Mouse (Mus musculus) splenic B cell, adult 2 months (primary cell): Measurements from ENCODE around the gene Adgra3.

Experiments
- DNase-seq: peaks from one replicate; pipeline ENCODE4 v3.0.0-alpha.2; 2011; ENCODE audit warnings: low read depth, low spot score
- H3K27me3 ChIP-seq: 2 replicates; pipeline ENCODE4 v1.6.1; 2012; ENCODE audit warnings: mild to moderate bottlenecking, low read length, moderate library complexity, mixed read lengths; ENCODE audit not compliant: control insufficient read depth, poor library complexity, insufficient read depth, severe bottlenecking
- H3K36me3 ChIP-seq: 2 replicates; pipeline ENCODE4 v1.6.1; 2012; ENCODE audit warnings: mild to moderate bottlenecking, low read length, moderate library complexity, mixed read lengths; ENCODE audit not compliant: control insufficient read depth, poor library complexity, insufficient read depth, severe bottlenecking

Adgra3 gene

GRCm38 (mm10) chr5:50042274-50042943 lies 16.4 kb downstream of the Adgra3 start:
- H3K36me3 ChIP-seq = no peaks in the 10 kb centered on the region
- no peaks in the 10 kb centered on the region for H3K27me3 ChIP-seq
- no peak for DNase-seq

GRCm38 (mm10) chr5:50039521-50039920 lies 19.3 kb downstream of the Adgra3 start:
- Histone ChIP-seq H3K36me3 (no peaks in the 10 kb centered on the region), H3K27me3 (no peaks in the 10 kb centered on the region)
- no peak for DNase-seq

GRCm38 (mm10) chr5:50037666-50038065 lies 21.1 kb downstream of the Adgra3 start:
- DNase-seq = no peak
- H3K27me3 ChIP-seq = no peaks in the 10 kb centered on the region
- no peaks in the 10 kb centered on the region for H3K36me3 ChIP-seq

- no peak for DNase-seq
- Histone ChIP-seq H3K36me3 (no peaks in the 10 kb centered on the region), H3K27me3 (no peaks in the 10 kb centered on the region)
Measured at GRCm38 (mm10) chr5:50034900-50035514, 23.8 kb downstream of the Adgra3 start.

GRCm38 (mm10) chr5:50034231-50034630 lies 24.6 kb downstream of the Adgra3 start:
- DNase-seq = no peak
- no peaks in the 10 kb centered on the region for H3K27me3 ChIP-seq
- H3K36me3 ChIP-seq = no peaks in the 10 kb centered on the region

GRCm38 (mm10) chr5:50033660-50034059 lies 25.1 kb downstream of the Adgra3 start:
- H3K36me3 ChIP-seq = no peaks in the 10 kb centered on the region
- DNase-seq = no peak
- H3K27me3 ChIP-seq = no peaks in the 10 kb centered on the region

GRCm38 (mm10) chr5:50032332-50032731 lies 26.5 kb downstream of the Adgra3 start:
- no peak for DNase-seq
- no peaks in the 10 kb centered on the region for H3K27me3 ChIP-seq

DNA sequence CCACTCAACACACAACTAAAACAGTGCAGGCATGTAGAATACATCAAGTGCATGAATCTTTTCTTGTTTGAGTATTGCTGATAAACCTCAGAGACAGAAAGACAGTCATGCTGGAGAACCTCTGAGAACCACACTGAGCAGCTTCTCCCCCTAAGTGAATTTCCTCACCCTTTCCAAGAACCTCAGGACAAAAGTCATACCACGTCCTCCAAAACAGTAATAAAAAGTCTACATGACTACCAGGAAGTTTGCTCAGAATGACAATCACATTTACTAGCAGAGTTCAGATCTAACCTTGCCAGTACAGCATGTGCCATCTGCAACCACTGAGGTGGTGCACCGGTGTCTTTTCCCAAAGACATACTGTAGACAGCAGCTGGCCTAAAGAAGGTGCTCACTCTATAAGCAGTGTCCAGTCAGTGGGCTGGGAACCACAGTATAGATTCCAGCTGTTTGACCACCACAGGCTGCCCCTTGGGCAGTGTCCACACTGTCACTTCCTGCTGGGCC lies 27.0 kb downstream of the Adgra3 start:
- Histone ChIP-seq H3K27me3 (no peaks in the 10 kb centered on the region), H3K36me3 (no peaks in the 10 kb centered on the region)
- DNase-seq = no peak

More at GRCm38 (mm10) chr5:50032332-50032731, 26.5 kb downstream of the Adgra3 start:
- H3K36me3 ChIP-seq = no peaks in the 10 kb centered on the region

DNA sequence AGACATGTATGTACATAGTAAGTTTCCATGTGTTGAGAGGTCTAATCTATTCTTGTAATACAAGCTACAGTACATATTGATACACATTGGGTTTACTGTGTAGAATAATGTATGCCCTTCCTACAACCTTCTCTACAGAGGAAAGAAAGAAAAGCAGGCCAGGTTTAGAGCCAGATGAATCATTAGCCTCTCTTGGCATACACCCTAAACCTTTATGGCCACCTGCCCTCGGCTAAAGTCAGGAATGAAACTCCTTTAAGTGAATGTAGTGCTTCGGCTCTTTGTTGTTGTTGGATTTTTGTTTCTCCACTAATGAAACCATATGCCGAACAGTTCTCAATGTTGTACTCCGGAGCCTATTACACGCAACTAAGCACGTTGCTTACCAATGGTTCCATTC lies 27.5 kb downstream of the Adgra3 start:
- DNase-seq = no peak
- Histone ChIP-seq H3K27me3 (no peaks in the 10 kb centered on the region), H3K36me3 (no peaks in the 10 kb centered on the region)

DNA sequence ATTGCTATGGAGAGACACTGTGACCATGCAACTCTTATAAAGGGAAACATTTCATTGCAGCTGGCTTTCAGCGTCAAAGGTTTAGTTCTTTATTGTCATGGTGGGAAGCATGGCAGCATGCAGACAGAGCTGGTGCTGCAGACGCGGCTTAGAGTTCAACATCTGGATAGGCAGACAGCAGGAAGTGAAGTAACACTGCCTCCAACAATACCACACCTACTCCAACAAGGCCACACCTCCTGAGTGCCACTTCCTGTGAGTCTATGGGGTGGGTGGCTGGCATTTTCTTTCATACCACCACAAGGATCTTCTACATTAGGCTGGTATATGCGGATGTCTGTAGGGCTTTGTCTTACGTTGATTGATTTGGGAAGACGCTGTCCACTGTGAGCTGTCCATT lies 29.1 kb downstream of the Adgra3 start:
- H3K36me3 ChIP-seq = no peaks in the 10 kb centered on the region
- no peaks in the 10 kb centered on the region for H3K27me3 ChIP-seq
- no peak for DNase-seq

DNA sequence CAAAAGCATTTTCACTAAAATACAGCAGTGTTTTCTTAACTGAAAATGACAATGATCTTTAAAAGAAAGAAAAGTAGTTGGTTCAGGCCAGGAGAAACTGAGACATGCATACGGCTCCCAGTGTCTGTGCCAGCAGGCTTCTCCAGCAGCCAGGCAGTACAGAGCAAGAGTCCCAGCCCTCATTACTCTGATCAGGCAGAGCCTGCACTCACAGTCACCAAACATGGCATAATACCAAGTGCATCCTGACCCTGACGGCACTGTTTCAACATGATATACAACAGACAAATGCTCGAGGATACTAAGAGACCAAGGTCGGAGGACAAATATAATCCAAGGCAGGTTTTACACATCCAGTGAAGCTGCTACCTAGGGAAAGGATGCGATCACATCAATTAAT lies 31.2 kb downstream of the Adgra3 start:
- DNase-seq = no peak
- H3K36me3 ChIP-seq = no peaks in the 10 kb centered on the region
- no peaks in the 10 kb centered on the region for H3K27me3 ChIP-seq

- no peaks in the 10 kb centered on the region for H3K36me3 ChIP-seq
- no peak for DNase-seq
- H3K27me3 ChIP-seq = no peaks in the 10 kb centered on the region
Measured at GRCm38 (mm10) chr5:50027001-50027400, 31.8 kb downstream of the Adgra3 start.

DNA sequence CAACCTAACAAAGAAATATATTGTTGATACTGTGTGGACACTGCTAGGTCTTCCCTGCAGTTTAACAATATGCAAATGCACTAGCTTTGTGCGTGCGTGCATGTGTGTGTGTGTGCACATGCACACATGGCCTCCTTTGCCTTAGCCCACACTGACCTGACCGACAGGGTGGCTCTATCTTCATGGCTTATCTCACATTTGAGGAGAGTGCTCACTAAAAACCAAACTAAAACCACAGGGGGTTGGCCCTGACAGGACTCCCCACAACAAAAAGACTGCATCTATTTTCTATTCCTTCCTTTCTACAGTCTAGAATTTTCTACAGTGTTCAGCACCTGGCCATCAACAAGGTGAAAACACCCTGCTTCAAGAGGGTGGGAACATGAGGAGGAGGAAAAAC lies 32.7 kb downstream of the Adgra3 start:
- no peaks in the 10 kb centered on the region for H3K27me3 ChIP-seq
- H3K36me3 ChIP-seq = no peaks in the 10 kb centered on the region
- DNase-seq = no peak

GRCm38 (mm10) chr5:50024097-50024496 lies 34.7 kb downstream of the Adgra3 start:
- no peaks in the 10 kb centered on the region for H3K36me3 ChIP-seq
- no peaks in the 10 kb centered on the region for H3K27me3 ChIP-seq
- no peak for DNase-seq

GRCm38 (mm10) chr5:50015987-50016587 lies 42.7 kb downstream of the Adgra3 start:
- no peaks in the 10 kb centered on the region for H3K36me3 ChIP-seq
- no peak for DNase-seq

More at GRCm38 (mm10) chr5:50015987-50016587, 42.7 kb downstream of the Adgra3 start:
- H3K27me3 ChIP-seq = no peaks in the 10 kb centered on the region
